Mouse (Mus musculus): ENCODE measurements around the gene Gm28168. TPM values are rescaled to one million over a fixed set of nuclear protein-coding genes. Genes with fewer than 3 reads are reported as not detected.
"Not testable (repeated sequence)": the region's sequence is repeated elsewhere in the genome, so short reads cannot be mapped to it uniquely, and the experiment has no call there.

Gene Gm28168
- not detected in 2 replicates for polyA plus RNA-seq (2015; fragmentation: Nextera tagmentation; extraction: Ambion mirVana)

GRCm38 (mm10) chr1:117927715-117928114, at the start of gene Gm28168:
TSS of gene Gm28168 (plus strand) at chr1:117928015.
- not testable (repeated sequence) for H3K4me2 ChIP-seq; H3K36me3 ChIP-seq; H3K27ac ChIP-seq (replicated peaks); ATAC-seq (ENCODE audit: low FRiP score, low read depth); H3K9me3 ChIP-seq; H3K27me3 ChIP-seq; H3K9ac ChIP-seq; H3K4me1 ChIP-seq (replicated peaks); H3K4me3 ChIP-seq
- 50% methylated on average over 1 of the region's 1 CpGs for WGBS

DNA sequence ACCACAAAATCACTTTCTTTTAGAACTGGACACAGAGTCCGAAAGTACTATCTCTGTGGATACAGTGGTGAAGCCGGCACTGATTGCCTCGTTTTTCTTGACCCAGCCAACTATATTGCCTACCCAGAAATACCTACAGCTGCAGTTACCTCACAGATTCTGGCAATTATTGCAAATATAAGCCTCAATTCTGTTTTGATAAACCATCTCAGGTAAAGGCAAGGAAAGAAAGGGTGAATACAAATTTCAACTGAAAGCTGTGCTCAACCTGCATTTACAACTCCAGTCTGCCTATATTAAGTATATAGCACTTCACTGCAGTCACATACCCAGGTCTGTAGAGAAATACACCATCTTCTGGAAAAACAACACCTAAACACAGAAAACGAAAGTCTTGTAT, 37.8 kb downstream of the Gm28168 start, which contains the start of gene Gm7145:
Gene Gm7145 (plus strand): TSS at position 301 of the 400 bp plus-strand sequence.
- 81% methylated on average over 4 of the region's 4 CpGs for WGBS
- ATAC-seq (ENCODE audit: low FRiP score, low read depth), result no peak
- no peak within 1 kb of the TSS for H3K9ac ChIP-seq
- no peak within 1 kb of the TSS for H3K4me2 ChIP-seq
- H3K27me3 ChIP-seq, result no peaks in the 10 kb centered on the region
- no peaks in the 10 kb centered on the region for H3K4me1 ChIP-seq (replicated peaks)
- no peak within 1 kb of the TSS for H3K4me3 ChIP-seq
- no peaks in the 10 kb centered on the region for H3K9me3 ChIP-seq
- H3K27ac ChIP-seq (replicated peaks), result no peak within 1 kb of the TSS
- no peaks in the 10 kb centered on the region for H3K36me3 ChIP-seq

Other genes starting within 250 kb of the Gm28168 start
- not detected in 2 replicates for gene Gm28363, start 230.9 kb upstream of the Gm28168 start, polyA plus RNA-seq (2015; fragmentation: Nextera tagmentation; extraction: Ambion mirVana)
- not detected in 2 replicates for gene B020011L13Rik, start 146.9 kb upstream of the Gm28168 start, polyA plus RNA-seq (2015; fragmentation: Nextera tagmentation; extraction: Ambion mirVana)
- not detected in 2 replicates for gene Gm28360, start 97.9 kb upstream of the Gm28168 start, polyA plus RNA-seq (2015; fragmentation: Nextera tagmentation; extraction: Ambion mirVana)
- gene Gm7145, start 37.9 kb downstream of the Gm28168 start, polyA plus RNA-seq (2015; fragmentation: Nextera tagmentation; extraction: Ambion mirVana), result not detected in 2 replicates
- 0.28 and 0.32 TPM in 2 replicates for gene Gm29106, start 248.5 kb downstream of the Gm28168 start, polyA plus RNA-seq (2015; fragmentation: Nextera tagmentation; extraction: Ambion mirVana)